Mouse (Mus musculus) spleen, postnatal 36 days (tissue): ENCODE measurements around the gene Fbxo45.
A peak's percentile ranks its signal among the peaks of the same experiment; 100 is the strongest.
"Not testable (repeated sequence)": the region's sequence is repeated elsewhere in the genome, so short reads cannot be mapped to it uniquely, and the experiment has no call there.

ENCODE experiments used
- DNase-seq, 2 experiments: peaks; one replicate each; pipeline ENCODE4 v3.0.0; 2022; ENCODE audit warnings: low spot score in 2 of 2, mixed read lengths in 1 of 2

The Fbxo45 gene

GRCm38 (mm10) chr16:32246952-32247370 is at the start of gene Fbxo45, which contains the start of gene Wdr53:
Fbxo45 (minus strand) TSS chr16:32247158.
Wdr53 (plus strand) TSS chr16:32247227.
- DNase-seq = peak; percentile 98

- DNase-seq = no peak
Measured at GRCm38 (mm10) chr16:32291821-32292220, 44.9 kb upstream of the Fbxo45 start.

GRCm38 (mm10) chr16:32282608-32283007 is 35.6 kb upstream of the Fbxo45 start:
- no peak for DNase-seq

GRCm38 (mm10) chr16:32280211-32280610 is 33.3 kb upstream of the Fbxo45 start:
- no peak for DNase-seq

- no peak for DNase-seq
Measured at GRCm38 (mm10) chr16:32278396-32278795, 31.4 kb upstream of the Fbxo45 start.

GRCm38 (mm10) chr16:32277308-32278256 is 30.6 kb upstream of the Fbxo45 start, which contains the start of gene Rnf168:
Rnf168 (plus strand) TSS chr16:32277459.
- DNase-seq = peak; percentile 88

GRCm38 (mm10) chr16:32275830-32276229 is 28.9 kb upstream of the Fbxo45 start:
- peak; percentile 29 to 37 for DNase-seq

GRCm38 (mm10) chr16:32275041-32275440 is 28.1 kb upstream of the Fbxo45 start:
- DNase-seq = no peak

- DNase-seq = no peak
Measured at GRCm38 (mm10) chr16:32273338-32273737, 26.4 kb upstream of the Fbxo45 start.

GRCm38 (mm10) chr16:32271291-32271690 is 24.3 kb upstream of the Fbxo45 start, which contains the start of gene Smco1:
Smco1 (plus strand) TSS chr16:32271468.
- no peak for DNase-seq

- peak; percentile 14 to 32 for DNase-seq
Measured at GRCm38 (mm10) chr16:32264225-32264624, 17.3 kb upstream of the Fbxo45 start.

- DNase-seq = peak; percentile 34 to 52
Measured at GRCm38 (mm10) chr16:32246351-32246791, 587 bp downstream of the Fbxo45 start.

GRCm38 (mm10) chr16:32243901-32244300 is 3.1 kb downstream of the Fbxo45 start:
- DNase-seq = no peak

GRCm38 (mm10) chr16:32239428-32240312 is 7.3 kb downstream of the Fbxo45 start:
- DNase-seq = no peak

GRCm38 (mm10) chr16:32237930-32238680 is 8.9 kb downstream of the Fbxo45 start:
- DNase-seq = no peak

GRCm38 (mm10) chr16:32232050-32232449 is 14.9 kb downstream of the Fbxo45 start:
- not testable (repeated sequence) for DNase-seq

- peak in 1 of 2 experiments; percentile 4 for DNase-seq
Measured at GRCm38 (mm10) chr16:32222399-32222798, 24.6 kb downstream of the Fbxo45 start.

- no peak for DNase-seq
Measured at GRCm38 (mm10) chr16:32221803-32222202, 25.2 kb downstream of the Fbxo45 start.

GRCm38 (mm10) chr16:32214804-32215576 is 32.0 kb downstream of the Fbxo45 start:
- no peak for DNase-seq

GRCm38 (mm10) chr16:32214156-32214555 is 32.8 kb downstream of the Fbxo45 start:
- no peak for DNase-seq
